Mouse (Mus musculus): ENCODE measurements at regions not wholly inside any gene's neighbourhood (a gene's known extent, or its start where the extent isn't known, plus 50 kb on each side); places are given as distances from the start of the nearest gene placed in this dataset.
A peak's percentile ranks its signal among the peaks of the same experiment; 100 is the strongest.

DNA sequence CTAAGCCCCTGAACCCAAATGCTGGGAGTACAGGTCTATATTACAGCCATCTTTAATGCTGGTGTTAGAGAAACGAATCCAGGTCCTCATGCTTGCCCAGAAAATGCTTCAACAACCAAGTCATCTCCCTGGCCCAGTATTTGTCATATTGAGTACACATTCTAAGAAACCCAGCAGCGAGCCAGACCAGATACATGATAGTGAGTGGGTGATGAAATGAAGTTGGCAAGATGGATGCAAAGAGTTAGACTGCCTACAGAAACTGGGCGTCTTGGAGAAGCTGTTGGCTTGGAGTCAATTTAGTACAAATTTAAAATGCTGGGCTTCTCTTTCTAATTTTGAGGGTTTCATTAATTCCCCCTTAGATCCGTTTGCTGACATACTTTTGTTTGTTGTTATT lies 203.1 kb upstream of the Pdzrn3 start:
- peak; percentile 2 for DNase-seq

DNA sequence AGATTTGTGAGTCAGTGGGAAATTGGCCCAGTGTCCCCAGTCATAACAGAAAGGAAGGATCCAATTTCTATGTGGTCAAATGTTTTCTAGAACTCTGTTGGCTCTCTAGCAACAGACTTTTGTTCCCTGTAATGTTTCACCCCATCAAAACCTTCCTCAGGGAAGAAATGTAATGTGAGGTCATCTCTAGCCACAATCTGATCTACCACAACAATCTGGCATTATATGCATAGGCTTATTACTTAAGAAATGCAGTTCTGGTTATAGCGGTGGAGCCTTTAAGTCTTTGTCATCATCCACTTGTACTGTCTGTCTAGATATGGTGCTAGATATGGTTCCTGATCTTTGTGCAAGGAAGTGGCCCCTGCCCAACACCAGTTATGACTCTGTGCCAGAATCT lies 178.4 kb upstream of the Pdzrn3 start:
- DNase-seq: no peak

DNA sequence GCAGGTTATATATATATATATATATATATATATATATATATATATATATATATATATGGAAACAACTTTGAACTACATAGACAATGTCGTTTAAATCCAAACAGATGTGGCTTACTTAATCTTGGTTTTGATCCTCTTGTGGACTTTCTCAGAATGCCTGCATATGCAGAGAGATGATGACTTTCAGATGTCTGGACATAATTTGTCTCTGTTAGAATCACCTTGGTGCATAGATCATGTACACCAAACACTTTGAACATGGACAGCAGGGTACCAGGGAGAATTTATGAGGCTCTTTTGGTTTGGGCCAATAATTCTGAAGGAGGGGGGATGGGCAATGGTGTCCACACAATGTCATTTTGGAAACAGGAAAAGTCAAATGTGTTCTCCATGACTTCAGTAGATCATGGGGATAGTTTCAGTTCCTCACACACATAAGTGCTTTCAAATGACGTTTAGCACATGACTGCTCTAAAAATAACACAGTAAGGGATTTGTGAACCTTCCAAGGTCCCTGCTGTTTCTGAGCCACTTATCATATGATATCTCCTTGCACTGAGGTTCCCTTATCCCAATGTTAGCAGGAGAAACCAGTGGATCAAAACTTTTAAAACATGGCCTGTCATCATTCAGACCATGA lies 177.4 kb upstream of the Pdzrn3 start:
- no peak for DNase-seq

DNA sequence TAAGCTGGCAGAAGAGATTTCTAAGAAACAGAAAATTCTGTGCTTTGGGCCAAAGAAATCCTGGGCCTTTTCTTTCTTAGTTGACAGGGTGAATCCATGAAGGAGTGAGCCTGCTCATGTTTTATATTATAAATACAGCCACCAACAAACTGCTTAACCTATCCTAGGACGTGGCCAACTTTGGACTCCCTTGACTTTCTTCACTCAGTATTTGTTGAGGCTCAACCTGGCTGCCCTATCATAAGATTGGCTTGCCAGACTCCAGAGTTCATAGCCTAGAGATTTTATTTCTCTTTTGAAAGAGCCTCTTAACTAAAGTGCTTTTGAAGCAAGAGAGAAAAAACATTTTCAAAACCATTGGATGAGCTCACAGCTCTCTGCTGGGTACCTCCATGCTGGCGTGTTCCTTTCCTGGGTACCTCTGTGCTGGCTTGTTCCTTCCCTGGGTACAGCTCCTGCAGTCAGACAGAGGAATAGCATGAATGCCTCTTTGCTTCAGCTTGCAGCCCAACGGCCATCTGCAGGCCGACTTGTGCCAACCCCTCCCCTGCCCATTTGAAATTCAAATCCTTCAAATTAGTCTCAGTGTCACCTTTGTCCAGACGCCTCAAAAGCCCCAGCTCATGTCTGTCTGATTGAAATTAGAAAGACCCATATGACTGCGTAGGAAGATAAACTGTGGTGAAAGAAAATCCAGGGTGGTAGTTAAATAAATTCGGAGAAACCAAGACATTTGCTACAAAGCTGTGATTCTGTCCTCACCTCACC lies 173.0 kb upstream of the Pdzrn3 start:
- no peak for DNase-seq

DNA sequence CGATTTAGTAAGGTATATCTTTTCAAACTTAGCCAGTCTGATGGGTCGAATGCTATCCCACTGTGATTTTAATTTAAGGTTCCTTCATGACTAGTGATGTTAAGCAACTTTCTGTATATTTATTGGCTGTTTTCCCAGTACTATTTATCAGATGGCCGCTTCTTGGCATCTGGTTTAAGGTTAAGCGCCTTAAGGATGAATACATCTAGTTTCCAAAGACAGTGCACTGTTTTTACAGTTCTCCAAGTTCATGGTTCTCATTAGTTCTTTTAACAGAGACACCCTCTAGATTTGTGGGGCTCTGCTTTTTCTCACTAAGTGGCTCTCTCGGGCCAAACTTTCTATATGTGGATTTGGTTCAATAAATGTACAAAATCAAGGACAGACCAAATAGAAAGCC lies 159.9 kb upstream of the Pdzrn3 start:
- DNase-seq: no peak

DNA sequence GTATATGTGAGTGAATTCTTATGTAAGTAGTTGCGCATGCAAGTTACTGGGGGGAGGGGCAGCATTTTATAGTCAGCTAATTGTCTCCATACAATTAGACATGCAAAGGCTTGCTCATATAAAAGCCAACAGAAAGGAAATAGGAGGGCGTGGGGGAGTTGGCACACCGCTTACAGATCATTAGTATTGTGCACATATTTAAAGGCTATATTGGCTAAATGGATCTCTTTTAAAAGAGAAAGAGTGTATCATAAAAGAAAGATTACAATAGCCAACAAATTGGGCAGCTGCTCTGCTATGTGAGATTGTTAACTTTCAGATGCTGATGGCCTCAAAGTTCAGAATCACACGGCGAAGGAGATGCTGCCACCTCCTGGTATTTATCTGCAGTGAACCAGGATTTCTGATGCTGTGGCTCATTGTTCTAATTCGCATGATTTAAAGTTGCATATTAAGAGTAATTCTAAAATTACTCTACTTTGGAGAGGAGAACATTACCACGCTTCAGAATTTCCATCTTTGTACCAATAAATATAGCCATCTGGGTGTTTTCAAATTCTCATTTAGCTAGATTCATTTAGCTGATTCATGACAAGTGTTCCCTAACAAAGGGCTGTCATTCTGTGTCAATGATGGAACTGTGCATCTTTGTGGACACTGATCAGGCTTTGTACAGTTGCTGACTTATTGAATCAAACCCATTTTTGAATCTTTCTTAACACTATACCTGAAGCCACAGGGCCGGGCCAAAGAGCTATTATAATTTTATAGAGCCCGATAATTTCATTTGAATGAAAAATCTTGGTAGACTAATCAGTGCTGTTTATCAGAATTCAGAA lies 156.7 kb upstream of the Pdzrn3 start:
- peak; percentile 55 for DNase-seq

DNA sequence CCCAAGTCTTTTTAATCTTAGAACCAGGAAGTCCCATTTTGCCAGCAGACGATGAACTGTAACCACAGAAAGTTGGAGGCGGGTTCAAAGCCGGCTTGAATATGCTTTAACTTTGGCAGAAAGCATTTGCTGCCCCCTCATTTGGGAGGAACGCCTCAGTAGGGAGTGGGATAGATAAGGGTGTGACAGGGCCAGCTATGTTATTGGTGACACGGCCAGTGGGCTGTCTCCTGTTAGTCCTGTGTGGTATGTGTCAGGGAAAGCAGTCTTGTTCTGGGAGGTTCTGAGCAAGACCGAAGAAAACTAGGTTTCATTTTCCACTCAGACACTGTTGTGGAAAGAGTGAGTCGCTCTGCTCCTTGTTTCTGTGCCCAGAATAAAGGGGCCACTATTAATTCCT lies 154.7 kb upstream of the Pdzrn3 start:
- peak; percentile 54 for DNase-seq

DNA sequence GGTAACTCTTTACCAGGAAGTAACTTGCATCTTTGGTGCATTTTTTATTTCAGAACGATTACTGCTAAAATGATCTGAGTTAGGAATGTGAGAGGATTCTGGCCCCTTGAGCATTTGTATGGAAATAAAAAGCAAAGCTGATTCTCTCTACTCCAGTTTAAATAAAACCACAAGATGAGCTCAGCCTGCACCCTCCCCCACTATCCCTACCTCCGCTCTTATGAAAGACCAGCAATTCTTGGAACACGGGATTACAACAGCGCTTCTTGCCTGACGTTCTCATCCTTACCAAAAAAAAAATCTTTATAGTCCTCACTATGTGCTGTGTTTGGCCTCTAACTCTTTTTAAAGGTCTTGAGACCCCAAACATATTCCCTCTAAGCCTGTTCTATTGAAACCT lies 154.2 kb upstream of the Pdzrn3 start:
- DNase-seq: no peak

DNA sequence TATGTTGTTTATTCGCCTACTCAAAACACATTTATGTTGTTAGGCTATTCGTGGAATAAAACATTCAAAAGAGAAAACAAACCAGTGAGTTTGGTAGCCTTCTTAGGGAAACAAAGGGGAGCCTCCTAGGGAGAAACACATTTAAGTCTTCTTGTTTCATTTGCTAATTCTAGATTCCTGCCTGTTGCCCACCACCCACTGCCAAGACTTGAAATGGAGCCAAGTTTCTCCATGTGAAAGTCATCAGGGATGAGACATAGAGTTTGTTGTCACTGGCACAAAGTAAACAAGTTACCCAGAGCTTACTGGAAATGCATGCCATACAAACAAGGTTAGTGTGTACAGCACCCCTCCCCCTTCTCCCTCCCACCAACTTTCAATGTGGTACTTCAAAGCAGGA lies 147.4 kb upstream of the Pdzrn3 start:
- DNase-seq: no peak

DNA sequence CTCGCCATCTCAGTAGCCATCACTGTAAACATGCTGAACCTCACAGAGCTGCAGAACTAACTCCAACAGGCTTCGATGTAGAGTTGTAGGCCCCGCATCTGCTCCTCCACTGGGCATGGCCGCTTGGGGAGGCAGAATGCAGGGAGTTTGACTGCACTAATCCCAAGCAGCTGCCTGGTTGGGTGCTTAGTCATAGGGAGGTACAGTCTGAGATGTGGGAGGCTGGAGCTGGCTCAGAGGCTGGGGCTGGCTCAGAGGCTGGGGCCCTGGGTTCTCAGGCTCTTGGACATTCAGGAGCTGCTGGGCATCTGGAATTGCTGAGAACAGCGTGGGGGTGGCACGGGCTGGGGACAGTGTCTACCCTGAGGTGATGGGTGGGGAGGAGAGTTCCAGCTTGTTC lies 143.6 kb upstream of the Pdzrn3 start:
- DNase-seq: no peak

DNA sequence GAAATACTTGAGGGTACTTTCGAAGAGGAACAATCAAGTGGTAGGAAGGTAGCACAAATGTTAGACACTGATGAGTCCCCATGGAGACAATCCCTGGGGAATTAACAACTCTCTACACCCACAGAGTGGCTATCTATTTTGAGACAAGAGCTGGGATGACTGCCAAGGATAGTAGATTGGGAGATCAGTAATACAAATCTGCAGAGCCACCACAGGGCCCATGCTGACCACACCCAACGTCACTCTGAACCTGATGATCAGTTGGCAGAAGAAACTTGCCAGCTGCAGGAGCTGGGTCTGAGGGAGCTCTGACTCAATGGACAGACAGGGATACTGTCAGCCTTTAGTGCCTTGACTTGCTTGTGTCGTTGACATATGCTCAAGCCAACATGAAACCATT lies 143.1 kb upstream of the Pdzrn3 start:
- no peak for DNase-seq

DNA sequence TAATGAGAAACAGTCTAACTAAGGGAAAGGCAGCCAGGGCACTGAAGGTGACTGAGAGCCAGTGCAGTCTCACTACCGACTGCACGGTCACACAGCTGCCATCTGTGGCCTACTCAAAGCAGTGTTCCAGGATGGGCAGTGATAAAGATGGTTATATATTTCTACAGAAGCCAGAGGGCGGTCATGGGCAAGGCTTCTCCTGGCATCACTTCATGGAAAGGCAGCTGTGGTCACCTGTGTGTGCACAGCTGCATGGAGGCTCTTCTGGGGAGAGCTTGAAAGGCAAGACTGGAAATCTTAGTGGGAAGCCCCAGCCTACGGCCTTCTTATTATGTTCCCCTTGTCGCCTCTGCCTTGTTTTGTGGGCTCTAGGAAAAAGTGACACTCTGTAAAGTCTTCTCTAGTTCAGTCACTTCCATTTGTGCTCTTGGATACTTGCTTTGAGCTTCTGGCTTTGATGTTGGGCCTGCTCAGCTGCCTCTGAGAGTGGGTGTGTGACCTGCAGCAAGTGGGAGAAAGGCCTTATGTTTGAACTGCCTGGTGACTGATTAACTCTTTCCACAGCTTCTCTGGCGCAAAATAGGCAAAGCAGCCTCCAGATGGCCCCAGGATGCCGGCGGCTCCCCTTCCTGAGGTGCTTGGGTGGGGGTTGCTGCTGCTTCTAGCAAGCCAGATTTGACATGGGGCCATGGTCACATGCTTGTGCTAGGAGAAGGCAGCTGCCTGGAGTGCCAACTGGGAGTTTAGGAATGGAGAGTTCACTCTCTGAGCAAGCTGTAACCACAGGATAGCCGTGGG lies 141.4 kb upstream of the Pdzrn3 start:
- peak; percentile 27 for DNase-seq

DNA sequence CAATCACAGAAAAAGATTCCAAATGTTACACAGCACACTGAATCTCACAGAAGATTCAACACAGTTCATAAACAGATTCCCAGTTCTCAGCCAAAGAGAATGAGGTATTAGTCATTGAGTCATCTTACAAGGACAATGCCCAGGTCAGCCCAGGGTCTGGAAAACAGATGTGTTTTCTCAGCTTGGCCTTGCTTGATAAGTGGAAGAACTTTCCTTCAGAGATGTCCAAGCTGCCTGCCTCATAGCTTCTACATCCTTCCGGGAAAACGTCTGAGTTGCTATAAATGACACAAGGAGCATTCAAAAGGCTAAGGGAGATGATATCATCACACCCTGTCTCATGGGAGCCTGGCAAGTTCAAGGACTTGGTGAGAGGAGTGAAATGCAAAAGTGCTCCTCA lies 139.9 kb upstream of the Pdzrn3 start:
- no peak for DNase-seq

DNA sequence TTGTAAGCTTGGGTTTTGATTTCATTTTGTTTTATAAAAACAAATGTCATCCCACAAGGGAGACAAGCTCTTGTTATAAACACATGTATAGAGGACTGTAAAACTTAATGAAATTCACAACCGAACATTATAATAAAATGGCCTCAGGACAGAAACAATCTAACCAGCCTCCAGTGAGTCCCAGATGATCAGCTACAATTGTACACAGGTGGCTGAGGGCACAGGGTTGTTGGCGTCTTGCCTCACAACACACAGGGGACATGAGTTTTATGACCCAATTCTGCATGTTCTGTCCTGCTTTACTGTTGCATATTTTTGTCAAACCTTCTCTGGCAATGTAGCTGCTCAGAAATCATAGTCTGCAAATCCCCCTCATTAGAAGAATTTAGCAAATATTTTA lies 136.0 kb upstream of the Pdzrn3 start:
- no peak for DNase-seq

DNA sequence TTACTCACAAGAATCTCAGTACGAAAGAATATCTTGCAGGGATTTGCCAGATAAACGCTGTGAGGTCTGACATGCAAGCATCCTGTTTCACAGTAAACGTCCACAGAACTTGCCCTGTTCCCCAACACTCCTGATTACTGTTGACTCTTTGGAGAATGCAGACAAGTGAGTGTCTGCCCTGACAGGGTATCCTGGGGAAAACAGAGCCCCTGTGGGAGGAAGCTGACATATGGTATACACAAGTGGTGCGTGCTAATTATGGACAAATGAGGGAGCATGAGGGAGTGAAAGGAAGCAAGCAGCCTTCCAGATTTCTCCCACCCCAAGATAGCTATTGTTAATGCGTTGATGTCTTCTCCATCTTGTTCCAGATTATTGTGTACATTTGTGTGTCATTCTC lies 124.5 kb upstream of the Pdzrn3 start:
- DNase-seq: no peak

DNA sequence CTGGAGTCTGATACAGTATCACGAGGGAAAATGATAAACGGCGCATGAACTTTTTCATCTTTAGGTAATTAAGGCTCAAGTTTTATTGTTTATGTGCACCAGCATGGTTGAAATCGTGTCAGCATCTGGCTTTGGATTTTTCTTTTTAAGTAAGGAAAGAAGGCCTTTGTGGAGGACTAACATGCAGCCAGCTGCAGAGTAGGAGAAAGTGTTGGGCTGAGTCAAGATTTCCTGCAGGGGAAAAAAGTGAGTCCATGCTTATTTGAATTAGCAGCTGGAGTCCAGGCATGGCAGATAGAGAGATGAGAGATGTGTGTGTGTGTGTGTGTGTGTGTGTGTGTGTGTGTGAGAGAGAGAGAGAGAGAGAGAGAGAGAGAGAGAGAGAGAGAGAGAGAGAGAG lies 124.0 kb upstream of the Pdzrn3 start:
- no peak for DNase-seq

DNA sequence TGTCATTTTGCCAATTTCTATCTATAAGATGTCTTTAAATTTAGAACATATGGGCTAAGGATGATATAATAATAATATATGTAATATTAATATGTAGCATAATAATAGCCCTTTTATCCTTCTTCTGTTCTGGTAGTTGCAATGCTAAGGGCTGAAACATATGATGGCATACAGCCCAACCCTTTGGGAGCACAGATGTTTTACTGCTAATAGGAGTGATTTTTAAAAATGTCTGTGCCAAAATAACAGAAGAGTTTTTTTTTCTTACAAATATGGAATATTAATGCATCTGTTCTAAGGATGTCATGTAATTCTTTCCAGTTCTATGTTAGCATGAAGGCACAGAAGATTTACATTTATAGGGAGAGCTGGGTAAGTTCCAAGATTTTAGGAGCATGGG lies 122.5 kb upstream of the Pdzrn3 start:
- no peak for DNase-seq

DNA sequence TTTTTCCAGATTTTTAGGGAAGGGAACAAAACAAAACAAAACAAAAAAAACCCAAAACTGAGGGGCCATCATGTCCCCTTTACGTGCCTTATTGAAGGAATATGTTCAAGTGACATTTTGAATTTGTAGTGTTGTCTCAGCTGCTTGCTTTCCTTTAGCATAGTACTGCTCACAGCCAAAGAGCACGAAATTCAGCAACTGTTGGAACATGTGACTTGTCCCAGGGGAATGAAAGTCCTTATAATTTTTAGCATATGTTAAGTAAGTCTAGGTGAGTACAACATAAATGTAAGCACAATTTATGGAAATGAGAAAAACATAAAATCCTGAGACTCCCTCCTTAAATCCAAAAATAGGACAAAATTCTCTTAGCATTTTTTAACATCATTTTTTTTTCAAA lies 110.8 kb upstream of the Pdzrn3 start:
- no peak for DNase-seq

DNA sequence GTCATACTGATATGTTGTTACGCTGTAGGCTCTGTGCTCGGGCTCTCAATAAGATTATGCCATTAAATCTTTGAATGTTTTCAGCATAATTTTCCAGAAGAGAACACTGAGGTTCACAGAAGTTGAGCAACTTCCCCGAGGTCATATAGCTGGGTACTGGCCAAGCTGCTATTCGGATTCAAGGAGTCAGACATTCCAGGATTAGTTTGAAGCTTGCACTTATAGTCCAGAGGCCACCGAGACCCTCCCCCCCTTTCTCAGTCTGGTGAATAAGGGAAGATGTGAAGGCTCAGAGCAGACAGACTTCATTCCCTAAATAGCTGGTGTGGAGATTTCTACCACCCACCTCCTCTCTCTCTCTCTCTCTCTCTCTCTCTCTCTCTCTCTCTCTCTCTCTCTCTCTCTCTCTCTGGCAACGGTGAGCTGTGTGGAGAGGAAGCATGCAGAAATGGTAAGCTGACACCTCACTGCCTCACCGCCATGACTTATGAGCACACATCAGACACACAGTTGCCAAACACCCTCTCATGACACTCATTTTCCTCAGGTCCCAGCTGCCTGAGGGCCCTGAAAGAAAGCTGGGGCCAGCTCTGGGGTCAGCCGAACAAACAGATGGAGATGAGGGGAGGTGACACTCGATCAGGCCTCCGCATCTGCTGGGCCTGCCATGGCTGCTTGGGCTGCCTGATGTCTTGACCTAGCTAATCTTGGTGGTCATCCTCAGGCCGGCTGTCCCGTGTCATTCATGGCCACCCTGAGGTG lies 107.0 kb upstream of the Pdzrn3 start:
- no peak for DNase-seq

DNA sequence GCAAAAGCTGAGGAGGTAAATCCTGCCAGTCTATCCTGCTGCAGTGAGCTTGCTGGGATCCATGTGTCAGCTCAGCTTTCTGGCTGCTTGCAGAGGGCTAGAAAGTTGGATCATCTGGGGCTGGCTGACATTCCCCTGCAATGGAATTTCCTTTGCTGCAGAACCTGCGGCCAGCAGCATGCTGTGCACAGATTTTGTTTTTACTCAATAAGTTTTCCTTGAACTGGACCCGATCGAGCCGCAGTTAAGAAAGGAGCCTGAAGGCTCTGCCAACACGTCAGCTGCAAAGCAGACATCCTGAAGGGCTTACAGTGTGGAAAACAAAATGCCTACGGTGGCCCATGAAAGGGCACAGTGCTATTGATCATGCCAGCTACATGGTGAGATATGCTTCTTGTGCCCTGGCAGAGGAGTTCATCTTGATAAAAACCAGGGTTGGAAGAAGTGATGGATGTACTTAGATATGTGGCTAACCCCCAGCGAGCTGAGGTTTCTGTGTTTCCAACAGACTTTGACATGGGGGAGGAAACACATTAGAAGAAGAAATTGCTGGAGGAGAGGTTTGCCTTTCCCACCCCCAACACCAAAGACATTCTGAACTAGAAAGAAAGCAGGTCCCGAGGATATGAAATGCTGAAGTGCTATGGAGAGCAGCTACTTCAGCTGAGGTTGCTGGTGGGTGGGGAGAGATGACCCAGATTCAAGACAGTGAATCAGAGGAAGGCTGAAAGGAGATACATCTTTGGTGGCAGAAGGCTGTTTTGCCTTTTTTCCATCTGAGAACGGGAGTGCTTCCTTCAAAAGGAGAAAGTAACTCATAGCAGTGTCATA lies 105.2 kb upstream of the Pdzrn3 start:
- DNase-seq: peak; percentile 24

DNA sequence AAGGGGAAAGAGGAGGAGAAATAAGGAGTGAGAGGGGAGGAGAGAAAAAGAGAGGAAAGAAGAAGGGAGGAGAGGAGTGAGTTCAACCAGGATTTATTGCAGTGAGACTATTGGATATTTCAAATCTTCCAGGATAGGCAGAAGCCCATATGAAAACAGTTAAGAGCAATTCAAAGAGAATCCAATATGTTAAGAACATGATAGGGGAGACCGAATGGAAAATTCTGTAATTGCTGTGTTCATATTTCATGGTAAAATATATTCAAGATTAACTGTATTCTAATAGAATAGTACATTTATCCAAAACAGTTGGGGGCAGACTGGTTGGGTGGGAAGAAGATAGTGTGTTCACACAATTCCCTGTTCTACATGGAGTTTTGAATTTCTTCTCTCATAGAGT lies 96.3 kb upstream of the Pdzrn3 start:
- no peak for DNase-seq
